Mouse (Mus musculus) testis, adult 2 months (tissue): ENCODE data around the gene Gm20388.

Source experiments
- CTCF ChIP-seq: fragments of 200-500 bp; IDR thresholded peaks from 2 replicates; pipeline ENCODE4 v1.5.1; 2012; ENCODE audit warnings: low read depth, mild to moderate bottlenecking, inconsistent platforms, low read length, moderate library complexity; ENCODE audit not compliant: control insufficient read depth, insufficient read depth, insufficient replicate concordance
- POLR2A ChIP-seq: fragments of 200-500 bp; IDR thresholded peaks from 2 replicates; pipeline ENCODE4 v1.6.1; 2012; ENCODE audit warnings: low read depth, mild to moderate bottlenecking, inconsistent platforms, low read length, moderate library complexity; ENCODE audit not compliant: control insufficient read depth

DNA sequence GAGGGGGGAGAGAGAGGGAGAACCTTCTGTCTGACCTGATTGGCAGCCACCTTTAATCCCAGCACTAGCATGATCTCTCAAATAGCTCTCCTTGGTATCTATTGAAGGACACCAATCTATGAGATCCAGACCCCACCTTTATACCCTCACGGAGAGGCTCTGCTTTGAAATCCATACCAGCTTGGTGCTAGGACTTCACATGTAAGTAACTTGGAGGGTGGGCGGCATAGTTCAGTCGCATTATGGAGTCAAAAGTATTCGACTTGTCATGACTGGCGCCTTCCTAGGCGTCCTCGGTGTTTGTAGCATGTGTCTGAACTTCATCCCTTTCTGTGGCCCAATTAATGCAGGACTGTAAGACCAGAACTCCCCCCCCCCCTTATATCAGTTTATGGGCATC is 2464.7 kb downstream of the Gm20388 start:
- TF ChIP-seq POLR2A (no peak), CTCF (no peak)
